Mouse (Mus musculus) forelimb bud, embryonic 11.5 days (tissue): ENCODE measurements at regions not wholly inside any gene's neighbourhood (a gene's known extent, or its start where the extent isn't known, plus 50 kb on each side); places are given as distances from the start of the nearest gene placed in this dataset.
"Not testable (repeated sequence)": the region's sequence is repeated elsewhere in the genome, so short reads cannot be mapped to it uniquely, and the experiment has no call there.

Experiments used
- DNase-seq: peaks from one replicate; pipeline ENCODE4 v3.0.0-alpha.2; 2012; ENCODE audit warnings: low read depth, low spot score

- DNase-seq = no peak
Measured at GRCm38 (mm10) chr17:58820588-58821195, 170.5 kb downstream of the Pdzph1 start.

- DNase-seq = no peak
Measured at GRCm38 (mm10) chr17:58819339-58819738, 171.8 kb downstream of the Pdzph1 start.

- not testable (repeated sequence) for DNase-seq
Measured at GRCm38 (mm10) chr17:58775451-58775850, 215.7 kb downstream of the Pdzph1 start.

GRCm38 (mm10) chr17:58773595-58773994 is 217.6 kb downstream of the Pdzph1 start:
- no peak for DNase-seq

GRCm38 (mm10) chr17:58765141-58765540 is 226.0 kb downstream of the Pdzph1 start:
- no peak for DNase-seq

- DNase-seq = no peak
Measured at GRCm38 (mm10) chr17:58749000-58749399, 242.2 kb downstream of the Pdzph1 start.

- no peak for DNase-seq
Measured at GRCm38 (mm10) chr17:58748264-58748663, 242.9 kb downstream of the Pdzph1 start.

- no peak for DNase-seq
Measured at GRCm38 (mm10) chr17:58710748-58711478, 280.3 kb downstream of the Pdzph1 start.

- no peak for DNase-seq
Measured at GRCm38 (mm10) chr17:58690211-58690610, 301.0 kb downstream of the Pdzph1 start.

GRCm38 (mm10) chr17:58672291-58672690 is 318.9 kb downstream of the Pdzph1 start:
- no peak for DNase-seq

- DNase-seq = no peak
Measured at GRCm38 (mm10) chr17:58668036-58668435, 323.1 kb downstream of the Pdzph1 start.

- DNase-seq = no peak
Measured at GRCm38 (mm10) chr17:58643793-58644192, 347.4 kb downstream of the Pdzph1 start.

- no peak for DNase-seq
Measured at GRCm38 (mm10) chr17:58642273-58642672, 348.9 kb downstream of the Pdzph1 start.

- DNase-seq = no peak
Measured at GRCm38 (mm10) chr17:58598911-58599310, 392.3 kb downstream of the Pdzph1 start.

- no peak for DNase-seq
Measured at GRCm38 (mm10) chr17:58596661-58597060, 394.5 kb downstream of the Pdzph1 start.

- peak; percentile 27 for DNase-seq
Measured at GRCm38 (mm10) chr17:58587946-58588345, 403.2 kb downstream of the Pdzph1 start.

GRCm38 (mm10) chr17:58572885-58573284 is 418.3 kb downstream of the Pdzph1 start:
- no peak for DNase-seq
